Mouse (Mus musculus): Measurements from ENCODE around the gene Slc26a5. TPM values are rescaled to one million over a fixed set of nuclear protein-coding genes. Genes with fewer than 3 reads are reported as not detected.

Slc26a5 gene
- polyA plus RNA-seq, 1 experiment from 2014 or later = 0.45 TPM

DNA sequence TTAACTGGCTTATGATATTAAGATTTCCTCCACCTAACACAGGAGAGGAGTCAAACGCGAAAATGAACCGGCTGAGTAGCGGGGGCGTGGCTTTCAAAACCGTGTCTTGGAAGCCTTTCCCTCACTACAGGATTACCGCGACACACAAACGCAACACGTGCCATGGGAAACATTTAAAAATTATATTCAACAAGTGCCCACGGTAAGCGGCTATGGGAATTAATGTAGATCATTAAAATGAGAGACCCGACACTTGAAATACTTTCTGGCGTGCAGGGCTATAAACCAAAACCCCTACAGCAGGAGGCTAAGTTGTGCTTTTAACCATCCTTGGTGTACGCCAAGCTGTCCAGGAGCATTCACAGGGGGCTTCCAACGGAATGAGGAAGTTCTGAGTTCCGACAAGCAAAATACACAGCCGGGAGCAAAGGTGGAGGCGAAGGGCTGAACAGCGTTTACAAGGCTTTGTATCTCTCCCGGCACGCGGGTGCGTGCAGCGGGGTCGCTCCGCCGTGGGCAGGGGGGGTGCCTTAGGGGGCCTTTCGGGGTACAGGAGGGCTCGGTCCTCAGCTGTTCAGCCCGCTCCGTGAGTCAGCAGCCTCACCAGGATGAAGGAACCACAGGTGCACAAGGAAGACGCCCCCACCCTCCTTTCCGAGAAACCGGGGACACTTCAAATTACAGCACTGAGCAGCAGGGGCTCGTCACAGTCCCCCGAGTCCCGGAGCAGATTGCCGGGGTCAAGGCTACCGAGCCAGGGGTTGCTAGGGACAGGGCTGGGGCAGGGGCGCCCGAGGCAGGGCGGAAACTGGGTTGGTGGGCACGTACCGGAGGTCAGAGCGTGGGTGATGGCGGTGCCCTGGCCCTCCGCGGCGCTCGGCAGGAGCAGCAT lies 81.0 kb downstream of the Slc26a5 start:
- DNase-seq (ENCODE audit: low spot score) (peak; percentile 27), ATAC-seq (ENCODE audit: insufficient number of reproducible peaks, low FRiP score, low TSS enrichment, low read depth) (peak; percentile 70)
- Histone ChIP-seq H3K4me3 (ENCODE audit: low read depth, low read length) (peak overlapping the region; percentile 97), H3K4me2 (ENCODE audit: low read depth, severe bottlenecking) (peak overlapping the region; percentile 94), H3K9ac (ENCODE audit: low read length) (peak overlapping the region; percentile 81), H3K27ac (replicated peaks; ENCODE audit: low read depth, low read length) (peak overlapping the region; percentile 47; the same call in 1 of the 2 replicates), H3K36me3 (ENCODE audit: control insufficient read depth, insufficient read depth, low read length) (peaks cover 9% of the 10 kb centered on the region), H3K9me3 (ENCODE audit: control insufficient read depth, low read length) (no peaks in the 10 kb centered on the region), H3K27me3 (ENCODE audit: control insufficient read depth, insufficient read depth, low read length) (no peaks in the 10 kb centered on the region), H3K4me1 (ENCODE audit: control insufficient read depth, insufficient read depth, low read length) (no peaks in the 10 kb centered on the region; the same call in 1 of the 2 replicates)
- under 1% methylated on average over 51 of the region's 51 CpGs for WGBS

- no peaks in the 10 kb centered on the region for H3K4me1 ChIP-seq (ENCODE audit: control insufficient read depth, insufficient read depth, low read length)
- H3K27me3 ChIP-seq (ENCODE audit: control insufficient read depth, insufficient read depth, low read length) = no peaks in the 10 kb centered on the region
- H3K9me3 ChIP-seq (ENCODE audit: control insufficient read depth, low read length) = no peaks in the 10 kb centered on the region
- H3K27ac ChIP-seq (replicated peaks; ENCODE audit: low read depth, low read length) = no peak overlapping the region
- no peak overlapping the region for H3K4me3 ChIP-seq (ENCODE audit: low read depth, low read length)
- peaks cover 16% of the 10 kb centered on the region; the same call in 1 of the 2 replicates for H3K36me3 ChIP-seq (ENCODE audit: control insufficient read depth, insufficient read depth, low read length)
- H3K9ac ChIP-seq (ENCODE audit: low read length) = no peak overlapping the region
- no peak overlapping the region for H3K4me2 ChIP-seq (ENCODE audit: low read depth, severe bottlenecking)
- ATAC-seq (ENCODE audit: insufficient number of reproducible peaks, low FRiP score, low TSS enrichment, low read depth) (no peak), DNase-seq (ENCODE audit: low spot score) (no peak)
- 90% methylated on average over 6 of the region's 6 CpGs for WGBS
Measured at GRCm38 (mm10) chr5:21776491-21776890, 88.9 kb downstream of the Slc26a5 start.

DNA sequence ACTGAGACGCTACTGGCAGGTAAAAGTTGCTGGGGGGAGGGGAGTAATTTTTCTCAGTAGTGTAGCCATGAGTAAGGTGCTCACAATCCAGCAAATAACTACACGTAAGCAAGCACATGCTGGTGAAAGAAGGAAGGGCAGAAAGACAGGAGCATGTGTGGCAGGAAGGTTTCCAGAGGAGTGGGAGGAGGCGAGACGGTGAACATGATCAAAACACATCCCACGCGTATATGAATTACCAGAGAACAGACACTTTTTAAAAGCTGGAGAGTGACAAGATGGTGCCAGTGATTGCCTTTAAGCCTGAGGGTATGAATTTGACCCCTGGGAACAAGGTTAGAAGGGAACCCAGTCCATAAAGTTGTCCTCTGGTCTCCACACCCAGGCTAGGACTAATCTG lies 95.6 kb downstream of the Slc26a5 start:
- no peak overlapping the region for H3K27ac ChIP-seq (replicated peaks; ENCODE audit: low read depth, low read length)
- no peak overlapping the region for H3K4me3 ChIP-seq (ENCODE audit: low read depth, low read length)
- no peaks in the 10 kb centered on the region for H3K9me3 ChIP-seq (ENCODE audit: control insufficient read depth, low read length)
- 94% methylated on average over 6 of the region's 6 CpGs for WGBS
- no peak overlapping the region for H3K4me2 ChIP-seq (ENCODE audit: low read depth, severe bottlenecking)
- H3K9ac ChIP-seq (ENCODE audit: low read length) = no peak overlapping the region
- no peak for DNase-seq (ENCODE audit: low spot score)
- H3K4me1 ChIP-seq (ENCODE audit: control insufficient read depth, insufficient read depth, low read length) = no peaks in the 10 kb centered on the region
- no peak for ATAC-seq (ENCODE audit: insufficient number of reproducible peaks, low FRiP score, low TSS enrichment, low read depth)
- no peaks in the 10 kb centered on the region for H3K27me3 ChIP-seq (ENCODE audit: control insufficient read depth, insufficient read depth, low read length)
- H3K36me3 ChIP-seq (ENCODE audit: control insufficient read depth, insufficient read depth, low read length) = peaks cover 21% of the 10 kb centered on the region; the same call in 1 of the 2 replicates

DNA sequence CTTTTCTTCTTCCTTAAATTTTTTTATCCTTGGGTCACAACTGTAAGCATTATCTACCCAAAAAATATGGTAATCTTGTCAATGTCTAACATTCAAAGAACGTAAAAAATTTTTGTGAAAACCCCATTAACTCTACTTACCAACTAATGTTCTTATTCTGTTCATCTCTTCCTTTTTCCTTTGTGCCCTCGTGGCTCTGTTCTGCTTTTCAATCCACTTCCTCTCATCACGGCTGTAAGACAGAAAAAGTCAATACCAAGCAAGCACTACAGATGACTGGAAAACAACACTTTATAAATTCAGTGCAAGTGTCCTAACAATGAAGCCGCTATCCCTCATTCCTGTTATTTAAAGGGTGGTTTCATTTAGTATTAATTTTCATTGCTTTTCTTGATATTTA lies 96.9 kb downstream of the Slc26a5 start:
- H3K36me3 ChIP-seq (ENCODE audit: control insufficient read depth, insufficient read depth, low read length) = peaks cover 16% of the 10 kb centered on the region; the same call in 1 of the 2 replicates
- H3K27me3 ChIP-seq (ENCODE audit: control insufficient read depth, insufficient read depth, low read length) = no peaks in the 10 kb centered on the region
- no peak for DNase-seq (ENCODE audit: low spot score)
- H3K27ac ChIP-seq (replicated peaks; ENCODE audit: low read depth, low read length) = no peak overlapping the region
- no peak overlapping the region for H3K4me2 ChIP-seq (ENCODE audit: low read depth, severe bottlenecking)
- H3K4me1 ChIP-seq (ENCODE audit: control insufficient read depth, insufficient read depth, low read length) = no peaks in the 10 kb centered on the region
- H3K9me3 ChIP-seq (ENCODE audit: control insufficient read depth, low read length) = no peaks in the 10 kb centered on the region
- no peak overlapping the region for H3K4me3 ChIP-seq (ENCODE audit: low read depth, low read length)
- WGBS = 93% methylated on average over 4 of the region's 4 CpGs
- no peak for ATAC-seq (ENCODE audit: insufficient number of reproducible peaks, low FRiP score, low TSS enrichment, low read depth)
- no peak overlapping the region for H3K9ac ChIP-seq (ENCODE audit: low read length)

Other genes starting within 250 kb of the Slc26a5 start
- gene Fbxl13, start 220.0 kb downstream of the Slc26a5 start, polyA plus RNA-seq (2014; fragmentation: Nextera tagmentation; extraction: Ambion mirVana) = 0.12 TPM in 1 of 2 replicates, not detected in the other
- gene Armc10, start 219.8 kb downstream of the Slc26a5 start, polyA plus RNA-seq (2014; fragmentation: Nextera tagmentation; extraction: Ambion mirVana) = 75.3 and 91.9 TPM in 2 replicates
- gene Napepld, start 164.2 kb downstream of the Slc26a5 start, polyA plus RNA-seq (2014; fragmentation: Nextera tagmentation; extraction: Ambion mirVana) = 4.5 and 5.0 TPM in 2 replicates
- 96.9 and 106 TPM in 2 replicates for gene Pmpcb, start 128.5 kb downstream of the Slc26a5 start, polyA plus RNA-seq (2014; fragmentation: Nextera tagmentation; extraction: Ambion mirVana)
- 93.4 and 95.6 TPM in 2 replicates for gene Dnajc2, start 80.4 kb downstream of the Slc26a5 start, polyA plus RNA-seq (2014; fragmentation: Nextera tagmentation; extraction: Ambion mirVana)
- 230 and 231 TPM in 2 replicates for gene Psmc2, start 80.3 kb downstream of the Slc26a5 start, polyA plus RNA-seq (2014; fragmentation: Nextera tagmentation; extraction: Ambion mirVana)

Measured in limb, embryonic 11.5 days (tissue).